In the genomic region with DNA sequence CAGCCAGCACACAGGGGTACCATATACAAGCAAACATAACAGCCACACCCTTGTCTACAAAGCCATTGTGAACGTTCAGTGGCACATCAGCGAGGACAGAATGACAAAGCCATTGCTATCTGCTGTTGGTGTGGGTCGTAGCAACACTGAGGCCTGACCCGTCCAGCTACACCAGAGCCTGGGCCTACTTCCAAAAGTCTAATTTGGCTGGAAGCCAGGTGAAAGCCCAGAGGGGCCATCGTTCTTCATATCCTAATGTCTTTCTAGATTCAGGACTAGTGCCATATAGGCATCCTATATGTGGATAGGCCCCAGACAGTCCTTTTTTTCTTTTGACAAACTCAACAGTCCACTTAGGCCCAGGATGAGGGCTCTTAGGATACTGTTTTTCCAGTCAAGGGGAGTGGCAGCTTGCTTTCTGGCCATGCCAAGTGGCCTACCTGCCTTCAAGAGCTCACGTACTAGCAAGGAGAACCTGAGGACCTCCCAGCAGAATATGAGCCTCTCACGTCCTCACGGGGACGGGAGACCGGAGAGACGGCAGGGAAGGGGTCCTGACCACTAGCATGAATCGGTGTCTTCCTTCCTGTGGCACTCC, we compare ENCODE assay signal across 14 mouse cellular contexts.
DNase-seq lines count a peak whose midpoint lies in the region; ATAC-seq and TF ChIP-seq lines count a peak whose summit lies in the region.
"Had no signal": no experiment of that assay in that cellular context is flagged by ENCODE, and none has a peak within 500 bp of the region (broad histone marks: within the 10 kb centered on the region; RNA-seq: fewer than 3 reads in every experiment).

No protein-coding gene starts in this region.

- H3K27ac ChIP-seq in lung, embryonic 14.5 days (ENCODE audit: low read depth) = no peak overlapping the region
- H3K27ac ChIP-seq: hindbrain, embryonic 15.5 days; limb, embryonic 10.5 days; macrophage; midbrain, embryonic 13.5 days had no signal

- H3K36me3 ChIP-seq in lung, embryonic 14.5 days (ENCODE audit: insufficient read depth) = no peaks in the 10 kb centered on the region
- H3K36me3 ChIP-seq: hindbrain, embryonic 15.5 days; limb, embryonic 10.5 days; midbrain, embryonic 13.5 days had no signal

- no peak overlapping the region for H3K4me2 ChIP-seq in lung, embryonic 14.5 days
- H3K4me2 ChIP-seq: hindbrain, embryonic 15.5 days; liver, embryonic 11.5 days; midbrain, embryonic 13.5 days had no signal

- H3K9me3 ChIP-seq in lung, embryonic 14.5 days (ENCODE audit: low read depth, low read length) = no peaks in the 10 kb centered on the region
- H3K9me3 ChIP-seq: hindbrain, embryonic 15.5 days; limb, embryonic 10.5 days; midbrain, embryonic 13.5 days had no signal

- no peak overlapping the region for H3K4me3 ChIP-seq in lung, embryonic 14.5 days (ENCODE audit: low read depth, low read length)
- H3K4me3 ChIP-seq: hindbrain, embryonic 15.5 days; limb, embryonic 10.5 days; midbrain, embryonic 13.5 days had no signal

- peak; percentile 44 for DNase-seq in cerebellum, adult 8-10 months
- DNase-seq in kidney, postnatal 4 days = peak; percentile 59 to 62
- DNase-seq in kidney, adult 11 months = no peak
- peak; percentile 85 for DNase-seq in lung, embryonic 14.5 days
- DNase-seq in lung, postnatal 4 days = peak; percentile 23 to 46
- no peak for DNase-seq in natural killer cell, adult 2 months (ENCODE audit: low spot score in 2 of 2)
- DNase-seq: gastrocnemius, postnatal 14 days had no signal

- no peak for ATAC-seq in cerebellum, adult (ENCODE audit: insufficient number of reproducible peaks, low FRiP score, low TSS enrichment)
- ATAC-seq in lung, embryonic 14.5 days (ENCODE audit: insufficient read depth) = peak; percentile 52; the same call in 1 of the 2 replicates
- ATAC-seq: intestine, postnatal 0 days; midbrain, embryonic 13.5 days had no signal

- H3K4me1 ChIP-seq in lung, embryonic 14.5 days (ENCODE audit: insufficient read depth) = peaks cover 7% of the 10 kb centered on the region; the same call in 1 of the 2 replicates

- no peak overlapping the region for H3K9ac ChIP-seq in lung, embryonic 14.5 days
- H3K9ac ChIP-seq: hindbrain, embryonic 15.5 days; midbrain, embryonic 13.5 days had no signal

- WGBS in lung, embryonic 14.5 days = 49% methylated on average over 12 of the region's 12 CpGs

- H3K27me3 ChIP-seq in lung, embryonic 14.5 days (ENCODE audit: insufficient read depth, low read length) = no peaks in the 10 kb centered on the region
- H3K27me3 ChIP-seq: hindbrain, embryonic 15.5 days; midbrain, embryonic 13.5 days had no signal

- TF ChIP-seq CTCF in lung, embryonic 14.5 days (IDR thresholded peaks at IDR 0.05; ENCODE audit: low read depth) = no peak

Comparison
In these comparisons a context has a peak if more than half of its experiments do, and no peak if none do; other contexts are left out.
1. DNase-seq: peak in cerebellum, adult 8-10 months (single experiment), kidney, postnatal 4 days (2 of 2), lung, embryonic 14.5 days (single experiment) and lung, postnatal 4 days (2 of 2); none in kidney, adult 11 months (single experiment) and natural killer cell, adult 2 months (0 of 2).